Mouse (Mus musculus) cortical plate, adult 2 months (tissue): Measurements from ENCODE around the gene Cutc.

Source experiments
- CTCF ChIP-seq: fragments of 200-500 bp; IDR thresholded peaks from 2 replicates; pipeline ENCODE4 v1.5.1; 2011; ENCODE audit warnings: mild to moderate bottlenecking, control low read depth, low read length; ENCODE audit not compliant: insufficient read depth; ENCODE audit errors: extremely low read depth
- POLR2A ChIP-seq: fragments of 200-500 bp; IDR thresholded peaks from 2 replicates; pipeline ENCODE4 v1.6.1; 2011; ENCODE audit warnings: mild to moderate bottlenecking, low read length, control low read depth; ENCODE audit not compliant: insufficient read depth; ENCODE audit errors: extremely low read depth

DNA sequence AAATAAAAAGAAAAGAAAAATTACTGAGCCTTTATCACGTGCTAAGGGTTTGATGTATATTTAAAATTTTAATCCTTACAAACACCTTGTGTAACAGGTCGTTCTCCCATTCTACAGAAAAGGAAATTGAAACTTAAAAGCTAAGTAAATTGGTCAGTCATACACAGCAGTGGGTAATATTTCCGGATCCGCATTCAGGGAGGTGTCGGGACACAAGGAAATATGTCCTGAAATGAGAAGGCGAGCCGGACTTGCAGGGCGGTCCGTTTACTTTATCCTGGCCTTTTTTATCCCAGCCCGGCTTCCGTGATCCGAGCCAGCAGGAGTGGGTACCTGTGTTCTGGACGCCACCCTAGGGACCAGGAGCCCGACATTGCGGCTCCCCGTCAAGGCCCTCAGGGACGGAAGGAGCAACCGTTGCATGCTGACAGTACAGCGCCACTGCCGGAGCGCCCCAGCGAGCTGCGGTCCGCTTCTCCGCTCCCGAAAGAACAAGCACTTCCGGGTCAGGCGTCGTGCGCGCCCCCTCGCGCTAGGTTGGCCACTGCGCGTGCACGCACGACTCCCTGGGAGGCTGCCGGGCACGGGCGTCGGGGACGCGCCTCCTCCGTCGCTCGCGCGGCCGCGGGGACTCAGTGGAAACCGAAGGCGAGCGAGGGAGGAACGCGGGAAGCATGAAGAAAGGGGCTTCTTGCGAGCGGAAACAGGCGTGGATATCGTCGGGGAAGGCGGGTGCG is at the start of gene Cutc, which contains the start of gene Cox15:
- no peak for TF ChIP-seq CTCF
- peak; percentile 90 for TF ChIP-seq POLR2A
